Comparison of ENCODE assay signal across 20 mouse cellular contexts in the genomic region with DNA sequence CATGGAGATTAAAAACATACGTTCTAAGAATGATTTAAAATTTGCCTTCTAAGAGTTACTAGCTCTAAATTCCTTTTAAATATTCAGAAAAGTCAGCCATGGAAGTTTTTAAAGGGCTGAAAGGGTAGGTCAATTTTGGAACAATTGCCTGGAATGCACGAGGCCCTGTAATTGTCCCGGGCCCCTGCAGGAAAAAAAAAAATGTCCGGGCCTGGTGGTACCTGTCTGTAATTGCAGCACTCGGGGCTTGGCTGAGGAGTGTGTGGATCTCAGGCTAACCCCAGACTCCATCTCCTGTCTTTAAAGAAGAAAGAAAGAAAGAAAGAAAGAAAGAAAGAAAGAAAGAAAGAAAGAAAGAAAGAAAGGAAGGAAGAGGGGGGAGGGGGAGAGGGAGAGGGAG.
DNase-seq lines count a peak whose midpoint lies in the region; ATAC-seq and TF ChIP-seq lines count a peak whose summit lies in the region.
"Had no signal": no experiment of that assay in that cellular context is flagged by ENCODE, and none has a peak within 500 bp of the region (broad histone marks: within the 10 kb centered on the region; RNA-seq: fewer than 3 reads in every experiment).

No protein-coding gene starts in this region.

- peak; percentile 16; the same call in 1 of the 2 replicates for TF ChIP-seq CTCF in stomach, postnatal 0 days (IDR thresholded peaks at IDR 0.05; ENCODE audit: low read depth)

- H3K9ac ChIP-seq in ES-E14 (ENCODE audit: insufficient read depth, low read depth, low read length, poor library complexity, severe bottlenecking), result no peak overlapping the region
- no peak overlapping the region for H3K9ac ChIP-seq in stomach, postnatal 0 days (ENCODE audit: low read length)
- H3K9ac ChIP-seq in kidney, embryonic 16.5 days (replicated peaks; ENCODE audit: low read length), result no peak overlapping the region
- H3K9ac ChIP-seq: embryonic facial prominence, embryonic 12.5 days; forebrain, embryonic 15.5 days; hindbrain, embryonic 12.5 days had no signal

- H3K27me3 ChIP-seq in stomach, postnatal 0 days (ENCODE audit: control insufficient read depth, insufficient read depth, low read length), result no peaks in the 10 kb centered on the region
- no peaks in the 10 kb centered on the region for H3K27me3 ChIP-seq in heart, embryonic 10.5 days (ENCODE audit: insufficient read depth, poor library complexity, severe bottlenecking)
- H3K27me3 ChIP-seq in kidney, embryonic 16.5 days (ENCODE audit: insufficient read depth, low read length), result no peaks in the 10 kb centered on the region
- H3K27me3 ChIP-seq: embryonic facial prominence, embryonic 12.5 days; forebrain, embryonic 15.5 days; hindbrain, embryonic 12.5 days had no signal

- ATAC-seq in stomach, postnatal 0 days (ENCODE audit: low FRiP score, low TSS enrichment), result no peak
- ATAC-seq in kidney, embryonic 16.5 days (ENCODE audit: low FRiP score, low TSS enrichment), result no peak
- ATAC-seq: activated CD4-positive, CD25-positive, alpha-beta regulatory T cell, adult 4 months; forebrain, embryonic 15.5 days had no signal

- H3K27ac ChIP-seq in ES-E14 (ENCODE audit: insufficient read depth, low read depth, low read length, poor library complexity, severe bottlenecking), result no peak overlapping the region
- H3K27ac ChIP-seq in stomach, postnatal 0 days (replicated peaks), result no peak overlapping the region
- no peak overlapping the region for H3K27ac ChIP-seq in heart, embryonic 10.5 days
- no peak overlapping the region for H3K27ac ChIP-seq in kidney, embryonic 16.5 days (ENCODE audit: low read length)
- H3K27ac ChIP-seq: embryonic facial prominence, embryonic 12.5 days; forebrain, embryonic 15.5 days; hindbrain, embryonic 12.5 days had no signal

- TF ChIP-seq EP300 in stomach, postnatal 0 days (optimal IDR thresholded peaks at IDR 0.05), result no peak

- H3K36me3 ChIP-seq in ES-E14 (ENCODE audit: control insufficient read depth, insufficient read depth, low read length, poor library complexity, severe bottlenecking), result no peaks in the 10 kb centered on the region
- H3K36me3 ChIP-seq in stomach, postnatal 0 days (ENCODE audit: control insufficient read depth, insufficient read depth, low read length), result no peaks in the 10 kb centered on the region
- H3K36me3 ChIP-seq in heart, embryonic 10.5 days, result no peaks in the 10 kb centered on the region
- H3K36me3 ChIP-seq in kidney, embryonic 16.5 days (ENCODE audit: insufficient read depth, low read length), result no peaks in the 10 kb centered on the region
- H3K36me3 ChIP-seq: embryonic facial prominence, embryonic 12.5 days; forebrain, embryonic 15.5 days; G1E; hindbrain, embryonic 12.5 days had no signal

- 44% methylated on average over 5 of the region's 5 CpGs for WGBS in stomach, postnatal 0 days
- WGBS in heart, embryonic 10.5 days, result 60% methylated on average over 5 of the region's 5 CpGs
- 49% methylated on average over 5 of the region's 5 CpGs for WGBS in kidney, embryonic 16.5 days

- no peaks in the 10 kb centered on the region for H3K9me3 ChIP-seq in ES-E14 (ENCODE audit: control insufficient read depth, insufficient read depth, low read depth, low read length)
- H3K9me3 ChIP-seq in stomach, postnatal 0 days (ENCODE audit: control insufficient read depth, low read length), result no peaks in the 10 kb centered on the region
- no peaks in the 10 kb centered on the region for H3K9me3 ChIP-seq in heart, embryonic 10.5 days
- H3K9me3 ChIP-seq in kidney, embryonic 16.5 days (ENCODE audit: low read length), result no peaks in the 10 kb centered on the region
- H3K9me3 ChIP-seq: embryonic facial prominence, embryonic 12.5 days; forebrain, embryonic 15.5 days; G1E; hindbrain, embryonic 12.5 days had no signal

- H3K4me2 ChIP-seq in stomach, postnatal 0 days (replicated peaks; ENCODE audit: low read depth), result no peak overlapping the region
- no peak overlapping the region for H3K4me2 ChIP-seq in kidney, embryonic 16.5 days (replicated peaks; ENCODE audit: low read depth, low read length)
- H3K4me2 ChIP-seq: embryonic facial prominence, embryonic 12.5 days; forebrain, embryonic 15.5 days; heart, embryonic 11.5 days; hindbrain, embryonic 12.5 days had no signal

- no peak for DNase-seq in ES-E14 (ENCODE audit: low read depth, low spot score)
- peak; percentile 60 for DNase-seq in R1 (ENCODE audit: low read depth, low spot score)
- peak; percentile 18 for DNase-seq in forelimb bud, embryonic 11.5 days (ENCODE audit: low read depth, low spot score)
- DNase-seq in stomach, postnatal 0 days (ENCODE audit: low spot score), result no peak
- DNase-seq in heart, embryonic 10.5 days (ENCODE audit: low spot score), result no peak
- DNase-seq: adrenal gland, postnatal 14 days; cerebellum, adult 11-12 months; cerebellum, adult 9-10 months; cerebellum, postnatal 25 days; gastrocnemius, postnatal 10 days; heart, adult 18-20 months; heart, postnatal 4 days; kidney, adult 18-20 months had no signal

- H3K4me1 ChIP-seq in ES-E14 (ENCODE audit: control insufficient read depth in 2 of 2, insufficient read depth in 2 of 2, low read length in 2 of 2, poor library complexity in 1 of 2), result peaks cover 2 to 13% of the 10 kb centered on the region in 2 experiments; a peak in 2 of 4 replicates
- H3K4me1 ChIP-seq in stomach, postnatal 0 days (replicated peaks; ENCODE audit: control insufficient read depth, insufficient read depth), result no peaks in the 10 kb centered on the region
- H3K4me1 ChIP-seq in heart, embryonic 10.5 days, result no peaks in the 10 kb centered on the region
- no peaks in the 10 kb centered on the region for H3K4me1 ChIP-seq in kidney, embryonic 16.5 days (ENCODE audit: insufficient read depth, low read length)
- H3K4me1 ChIP-seq: hindbrain, embryonic 12.5 days had no signal

- in situ Hi-C loops in ES-E14 (cut with MboI; ENCODE audit: low sequenced_read_pairs in 2 of 2, unreplicated experiment in 2 of 2), result no loop called here

- H3K4me3 ChIP-seq in ES-E14 (ENCODE audit: insufficient read depth in 1 of 2, low read depth in 1 of 2, low read length in 2 of 2, poor library complexity in 1 of 2, severe bottlenecking in 1 of 2), result no peak overlapping the region
- H3K4me3 ChIP-seq in stomach, postnatal 0 days (ENCODE audit: low read depth, low read length), result no peak overlapping the region
- no peak overlapping the region for H3K4me3 ChIP-seq in heart, embryonic 10.5 days
- no peak overlapping the region for H3K4me3 ChIP-seq in kidney, embryonic 16.5 days (ENCODE audit: low read length)
- H3K4me3 ChIP-seq: embryonic facial prominence, embryonic 12.5 days; forebrain, embryonic 15.5 days; hindbrain, embryonic 12.5 days had no signal

TF ChIP-seq in ES-E14, 5 proteins besides CTCF, POLR2A, EP300 and RAD21:
- peak; percentile 86 for TF ChIP-seq ZNF384 (IDR thresholded peaks at IDR 0.05; ENCODE audit: low read depth, low read length)
- no peak for TF ChIP-seq HCFC1 (IDR thresholded peaks at IDR 0.05; ENCODE audit: borderline replicate concordance, insufficient read depth, low read length)

Comparison
In these comparisons a context has a peak if more than half of its experiments do, and no peak if none do; other contexts are left out.
1. DNase-seq: peak in R1 (single experiment) and forelimb bud, embryonic 11.5 days (single experiment); none in ES-E14 (single experiment), stomach, postnatal 0 days (single experiment) and heart, embryonic 10.5 days (single experiment).